Mouse (Mus musculus): ENCODE measurements around the gene Wasf1. TPM values are rescaled to one million over a fixed set of nuclear protein-coding genes. Genes with fewer than 3 reads are reported as not detected.

Wasf1 gene
- polyA plus RNA-seq, 1 experiment from 2014 or later: 97.1 TPM

- Histone ChIP-seq H3K27me3 (no peaks in the 10 kb centered on the region), H3K4me1 (replicated peaks) (peaks cover 3% of the 10 kb centered on the region; the same call in 1 of the 2 replicates), H3K4me3 (replicated peaks) (no peak overlapping the region), H3K9ac (replicated peaks) (no peak overlapping the region), H3K4me2 (replicated peaks) (peak overlapping the region; percentile 25), H3K9me3 (no peaks in the 10 kb centered on the region), H3K27ac (no peak overlapping the region), H3K36me3 (no peaks in the 10 kb centered on the region)
- WGBS: 24% methylated on average over 8 of the region's 13 CpGs
- peak; percentile 89 for ATAC-seq
These were observed 102.1 kb downstream of the Wasf1 start for GRCm38 (mm10) chr10:40985350-40985749.

Other genes starting within 250 kb of the Wasf1 start
- 0.43 and 0.52 TPM in 2 replicates for gene Mettl24, start 200.2 kb upstream of the Wasf1 start, polyA plus RNA-seq (2015; fragmentation: Nextera tagmentation; extraction: Ambion mirVana)
- 30.2 and 30.5 TPM in 2 replicates for gene Cdc40, start 164 bp upstream of the Wasf1 start, polyA plus RNA-seq (2015; fragmentation: Nextera tagmentation; extraction: Ambion mirVana)
- 1.6 and 1.8 TPM in 2 replicates for gene Gpr6, start 188.8 kb downstream of the Wasf1 start, polyA plus RNA-seq (2015; fragmentation: Nextera tagmentation; extraction: Ambion mirVana)